Mouse (Mus musculus): ENCODE data around the gene Cdh13.

Cdh13 gene

GRCm38 (mm10) chr8:118965101-118965840 is 681.7 kb downstream of the Cdh13 start:
- DNase-seq = no peak

DNA sequence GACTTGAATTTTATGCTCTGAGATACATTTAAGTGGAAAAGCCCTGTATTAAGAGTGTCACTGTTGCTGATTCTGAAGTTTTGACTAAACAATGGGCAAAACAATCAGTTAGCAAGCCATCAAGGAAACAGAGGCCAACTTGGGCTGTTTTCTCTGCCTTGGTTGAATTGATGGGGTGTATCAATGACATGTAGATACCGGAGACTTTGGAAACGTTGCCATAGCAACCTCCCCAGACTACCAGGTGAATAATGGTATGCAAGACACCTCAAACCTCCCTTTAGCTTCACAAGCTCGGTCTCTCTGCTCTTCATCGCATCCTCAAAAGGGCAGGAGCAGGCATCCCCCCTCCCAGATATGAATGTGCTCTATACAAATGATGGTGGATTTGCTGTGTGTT is 685.4 kb downstream of the Cdh13 start:
- no peak for DNase-seq

GRCm38 (mm10) chr8:118979800-118980199 is 696.3 kb downstream of the Cdh13 start:
- no peak for DNase-seq

- DNase-seq = no peak
These were observed 700.2 kb downstream of the Cdh13 start for GRCm38 (mm10) chr8:118983724-118984123.

- DNase-seq = no peak
These were observed 703.3 kb downstream of the Cdh13 start for GRCm38 (mm10) chr8:118986796-118987195.

GRCm38 (mm10) chr8:118995641-118996188 is 712.2 kb downstream of the Cdh13 start:
- no peak for DNase-seq

DNA sequence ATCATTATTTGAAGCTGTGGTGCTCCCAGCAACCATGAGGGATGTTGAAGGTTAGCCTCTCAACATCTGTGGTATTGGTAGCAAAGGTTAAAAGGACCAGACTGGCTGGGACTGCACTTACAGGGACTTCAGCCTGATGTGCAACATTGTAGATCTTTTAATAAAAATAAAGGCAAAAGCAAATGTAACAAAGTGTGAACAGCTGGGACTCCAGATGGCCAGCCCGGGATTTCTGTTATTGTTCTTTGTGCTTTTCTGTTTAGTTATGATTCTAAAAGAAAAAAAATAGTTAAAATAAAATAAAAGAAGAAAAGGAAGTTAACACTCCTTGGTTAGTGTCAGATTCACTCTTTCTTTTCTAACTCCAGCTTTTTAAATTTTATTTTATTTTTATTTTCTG is 717.1 kb downstream of the Cdh13 start:
- DNase-seq = no peak

DNA sequence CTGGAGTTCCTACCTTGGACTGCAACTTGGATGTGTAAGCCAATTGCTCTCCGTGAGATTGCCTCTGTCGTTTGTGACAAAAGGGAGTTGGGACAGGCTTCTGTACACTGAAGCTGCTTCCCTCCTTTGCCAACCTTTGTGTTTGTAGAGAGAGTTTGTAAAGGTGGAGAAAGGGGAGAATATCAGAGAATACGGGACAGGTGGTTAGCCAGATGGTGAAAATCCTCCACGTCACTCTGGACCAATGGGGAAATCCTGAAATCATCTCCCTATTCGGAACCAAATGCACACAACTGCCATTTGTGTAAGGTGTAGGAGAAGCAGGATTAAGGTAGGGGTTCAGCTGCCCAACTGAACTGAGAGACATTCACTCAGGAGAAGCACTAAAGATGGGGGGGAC is 721.3 kb downstream of the Cdh13 start:
- DNase-seq = no peak

DNA sequence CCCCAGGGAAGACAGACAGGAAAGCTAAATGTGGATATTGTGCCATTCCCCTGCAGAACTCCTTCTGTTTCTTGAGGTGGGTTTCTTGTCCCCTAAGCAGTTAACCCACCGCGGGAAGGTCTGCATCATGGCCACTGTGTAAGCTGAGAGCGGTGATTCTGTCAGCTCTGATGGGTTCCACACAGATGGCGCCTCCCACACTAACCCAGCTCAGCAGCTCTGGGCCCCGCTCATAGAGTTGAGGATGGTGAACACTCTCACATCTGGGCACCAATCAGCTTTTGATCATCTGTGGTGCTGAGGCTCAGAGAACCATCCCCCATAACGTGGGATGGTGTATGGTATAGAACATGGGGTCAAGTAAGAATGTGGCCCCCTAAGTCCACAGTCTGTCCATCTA is 735.1 kb downstream of the Cdh13 start:
- no peak for DNase-seq

DNA sequence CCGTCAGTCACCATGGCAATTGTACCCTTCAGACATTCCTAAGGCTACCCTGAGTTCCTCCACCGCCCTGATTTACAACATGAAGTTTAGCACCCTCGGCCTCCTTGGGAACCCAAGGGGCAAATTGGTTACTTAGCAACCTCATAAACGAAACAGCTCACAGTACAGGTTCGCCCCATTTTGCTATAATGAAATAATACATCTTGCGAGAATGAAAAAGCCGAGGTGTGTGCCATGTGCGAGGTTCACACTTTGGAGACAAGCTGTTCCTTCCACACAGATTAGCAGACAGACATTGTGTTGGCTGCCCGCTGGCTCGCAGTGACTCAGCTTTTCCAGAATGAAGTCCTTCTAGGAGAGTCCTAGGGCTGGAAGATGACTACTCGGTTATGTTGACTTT is 737.2 kb downstream of the Cdh13 start:
- no peak for DNase-seq

- no peak for DNase-seq
These were observed 737.9 kb downstream of the Cdh13 start for GRCm38 (mm10) chr8:119021478-119021877.

DNA sequence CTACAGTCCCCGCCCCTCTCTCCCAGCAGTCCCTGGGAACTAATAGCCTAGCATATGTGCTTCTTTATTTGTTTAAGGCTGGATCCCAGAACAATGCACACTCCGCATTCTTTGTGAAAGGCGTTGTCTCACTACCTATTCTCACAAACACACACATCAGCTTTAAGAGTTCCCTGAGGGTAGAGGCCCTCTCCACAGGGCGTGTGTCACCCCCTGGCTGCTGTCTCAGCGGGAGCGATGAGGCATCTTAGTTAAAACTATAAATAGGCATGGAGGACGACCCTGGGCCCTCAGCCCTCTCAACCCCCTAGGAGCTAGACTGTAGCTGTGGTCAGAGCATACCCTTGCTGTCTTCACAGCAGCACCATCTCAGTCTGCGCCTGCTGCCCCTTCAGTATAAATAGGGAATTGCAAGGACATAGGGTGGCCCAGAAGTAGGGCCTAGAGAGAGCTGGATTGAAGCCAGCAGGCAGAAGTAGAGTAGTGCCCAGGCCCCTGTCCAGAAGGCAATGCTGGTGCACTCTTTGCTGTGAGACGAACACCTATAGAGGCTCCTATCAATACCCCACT is 738.9 kb downstream of the Cdh13 start:
- DNase-seq = no peak

- DNase-seq = no peak
These were observed 749.9 kb downstream of the Cdh13 start for GRCm38 (mm10) chr8:119033398-119033797.

GRCm38 (mm10) chr8:119034037-119034436 is 750.5 kb downstream of the Cdh13 start:
- DNase-seq = no peak

- no peak for DNase-seq
These were observed 751.6 kb downstream of the Cdh13 start for GRCm38 (mm10) chr8:119035126-119035525.

DNA sequence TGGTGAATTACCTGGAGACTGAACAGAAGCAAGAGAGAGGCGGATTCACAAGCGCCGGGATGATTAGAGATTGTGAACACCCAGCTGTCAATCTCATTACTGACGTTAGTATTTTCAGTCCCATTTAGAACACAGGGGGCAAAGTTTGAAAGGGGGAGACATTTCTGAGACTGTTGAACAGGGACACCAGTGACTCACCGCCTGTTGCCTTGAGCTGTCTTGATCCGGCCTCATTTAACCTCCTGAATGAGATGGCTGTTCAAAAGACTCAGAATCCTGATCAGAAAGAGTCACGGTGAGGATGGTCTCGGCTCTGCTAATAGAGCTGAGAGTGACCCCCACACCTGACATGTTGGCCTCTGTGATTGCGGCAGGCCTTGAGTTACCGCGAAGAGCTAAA is 754.0 kb downstream of the Cdh13 start:
- no peak for DNase-seq

DNA sequence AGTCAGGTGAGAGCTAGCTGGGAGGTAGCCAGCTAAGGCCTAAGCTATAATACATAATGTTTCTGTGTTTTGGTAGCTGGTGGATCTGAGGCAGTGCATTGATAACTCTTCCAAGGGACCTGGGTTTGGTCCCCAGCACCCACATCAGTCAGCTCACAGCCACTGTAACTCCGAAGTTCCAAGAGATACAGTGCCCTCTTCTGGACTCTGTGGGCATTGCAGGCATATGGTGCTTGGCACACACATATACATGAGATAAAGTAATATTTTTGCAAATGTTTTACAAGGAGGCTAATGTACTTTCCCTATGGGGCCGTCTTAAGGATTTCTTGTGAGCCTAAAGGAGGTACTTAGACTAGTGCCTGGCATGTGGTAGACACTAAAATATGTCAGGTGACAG is 755.8 kb downstream of the Cdh13 start:
- no peak for DNase-seq

GRCm38 (mm10) chr8:119057876-119058275 is 774.3 kb downstream of the Cdh13 start:
- DNase-seq = no peak

DNA sequence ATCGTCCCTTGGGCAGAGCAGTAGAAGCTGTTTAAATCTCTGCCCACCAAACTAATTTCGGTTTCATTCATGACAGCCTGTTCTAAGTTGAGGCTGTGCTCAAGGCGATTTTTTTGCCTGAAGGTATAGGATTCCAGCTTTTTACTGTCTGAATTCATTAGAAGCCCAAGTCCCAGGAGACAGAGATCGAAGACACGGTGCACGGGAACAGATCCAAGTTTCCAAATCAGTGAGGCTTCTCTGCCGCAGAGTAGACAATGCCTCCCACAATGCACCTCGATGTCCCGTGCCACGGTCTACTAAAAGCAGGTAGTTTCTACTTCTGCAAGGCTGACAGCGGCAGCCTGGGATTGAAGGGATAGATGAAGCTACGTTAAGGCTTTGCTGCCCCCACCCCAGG is 778.1 kb downstream of the Cdh13 start:
- DNase-seq = no peak

DNA sequence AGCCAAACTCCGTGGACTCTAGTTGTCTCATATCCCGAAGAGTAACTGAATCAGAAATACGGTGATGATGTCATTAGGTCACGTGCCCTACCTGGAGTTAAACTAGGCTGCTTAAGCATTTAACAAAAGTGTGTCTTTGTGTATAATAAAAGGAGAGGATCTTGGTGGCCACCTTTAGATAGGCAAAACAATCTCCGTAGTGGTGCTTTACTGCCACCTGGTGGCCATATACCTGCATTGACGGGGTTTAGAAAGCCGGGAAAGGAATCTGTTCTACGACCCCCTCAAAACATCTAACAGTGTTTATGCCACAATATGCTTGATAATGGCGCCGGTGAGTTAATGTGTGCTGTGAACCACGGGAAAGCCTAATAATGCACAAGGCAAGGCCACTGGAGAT is 781.0 kb downstream of the Cdh13 start:
- no peak for DNase-seq

- DNase-seq = no peak
These were observed 788.8 kb downstream of the Cdh13 start for GRCm38 (mm10) chr8:119072291-119072690.

- DNase-seq = no peak
These were observed 801.5 kb downstream of the Cdh13 start for GRCm38 (mm10) chr8:119085022-119085421.

GRCm38 (mm10) chr8:119098261-119098660 is 814.7 kb downstream of the Cdh13 start:
- DNase-seq = no peak

- no peak for DNase-seq
These were observed 819.3 kb downstream of the Cdh13 start for GRCm38 (mm10) chr8:119102871-119103270.

DNA sequence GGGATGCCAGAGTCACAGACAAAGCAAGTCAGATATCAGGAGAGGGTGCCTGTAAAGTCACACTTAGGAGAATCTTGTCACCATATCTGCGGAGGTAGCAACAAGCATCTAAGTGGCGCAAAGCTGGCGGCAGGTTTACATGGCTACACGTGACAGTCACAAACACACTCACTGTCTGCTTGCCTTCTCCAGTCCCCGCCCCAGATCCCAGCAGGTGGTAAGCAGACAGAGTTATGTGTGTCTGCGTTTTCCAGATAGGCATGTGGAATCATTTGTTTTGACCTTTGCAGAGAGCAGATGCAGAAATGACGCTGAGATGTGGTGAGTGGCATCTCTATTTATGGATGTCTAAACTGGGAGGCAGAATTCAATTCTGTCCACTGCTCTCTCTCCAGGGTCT is 826.1 kb downstream of the Cdh13 start:
- DNase-seq = no peak

Data from kidney, adult 11 months (tissue).